Mouse (Mus musculus) lung, postnatal 14 days (tissue): ENCODE measurements around the gene Efemp2.

Experiments
- DNase-seq: peaks from one replicate; pipeline ENCODE4 v3.0.0; 2021

Efemp2 gene

GRCm38 (mm10) chr19:5455037-5455436 is 18.7 kb upstream of the Efemp2 start:
- no peak for DNase-seq

- no peak for DNase-seq
Observed at GRCm38 (mm10) chr19:5455568-5455967, 18.2 kb upstream of the Efemp2 start.

DNA sequence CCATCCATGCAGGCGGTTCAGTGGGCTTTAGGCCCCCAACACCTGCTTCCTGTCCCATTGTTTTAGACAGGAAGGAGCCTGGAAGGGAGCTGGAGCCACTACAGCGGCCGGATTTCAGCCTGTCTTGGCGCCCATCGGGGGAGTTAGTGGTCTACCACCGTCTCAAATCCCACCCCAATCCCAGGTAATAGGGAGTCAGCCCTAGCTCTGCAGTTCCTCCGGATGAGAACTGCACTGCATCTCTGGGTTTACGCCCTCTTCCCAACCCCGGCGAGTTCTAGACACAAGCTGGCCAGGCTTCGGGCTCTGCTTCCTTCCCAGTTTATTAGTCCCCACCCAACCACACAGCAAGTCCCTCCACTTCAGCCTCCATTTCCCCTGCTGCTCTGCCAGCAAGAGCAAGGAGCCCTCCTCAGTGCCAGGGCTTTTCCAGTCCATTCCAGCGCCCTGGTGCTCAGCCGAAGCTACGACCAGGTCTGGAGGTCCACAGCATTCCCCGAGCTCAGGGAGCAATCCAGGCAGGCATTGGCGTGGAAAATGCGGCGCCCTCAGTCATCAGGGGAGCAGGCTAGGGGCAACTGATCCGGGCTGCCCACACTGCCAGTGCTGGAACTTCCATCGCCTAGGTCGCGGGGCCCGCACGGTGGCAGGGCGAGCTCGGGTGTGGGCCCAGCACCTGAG is 17.4 kb upstream of the Efemp2 start:
- DNase-seq: peak; percentile 53

- DNase-seq: peak; percentile 96
Observed at GRCm38 (mm10) chr19:5456922-5457745, 16.6 kb upstream of the Efemp2 start.

DNA sequence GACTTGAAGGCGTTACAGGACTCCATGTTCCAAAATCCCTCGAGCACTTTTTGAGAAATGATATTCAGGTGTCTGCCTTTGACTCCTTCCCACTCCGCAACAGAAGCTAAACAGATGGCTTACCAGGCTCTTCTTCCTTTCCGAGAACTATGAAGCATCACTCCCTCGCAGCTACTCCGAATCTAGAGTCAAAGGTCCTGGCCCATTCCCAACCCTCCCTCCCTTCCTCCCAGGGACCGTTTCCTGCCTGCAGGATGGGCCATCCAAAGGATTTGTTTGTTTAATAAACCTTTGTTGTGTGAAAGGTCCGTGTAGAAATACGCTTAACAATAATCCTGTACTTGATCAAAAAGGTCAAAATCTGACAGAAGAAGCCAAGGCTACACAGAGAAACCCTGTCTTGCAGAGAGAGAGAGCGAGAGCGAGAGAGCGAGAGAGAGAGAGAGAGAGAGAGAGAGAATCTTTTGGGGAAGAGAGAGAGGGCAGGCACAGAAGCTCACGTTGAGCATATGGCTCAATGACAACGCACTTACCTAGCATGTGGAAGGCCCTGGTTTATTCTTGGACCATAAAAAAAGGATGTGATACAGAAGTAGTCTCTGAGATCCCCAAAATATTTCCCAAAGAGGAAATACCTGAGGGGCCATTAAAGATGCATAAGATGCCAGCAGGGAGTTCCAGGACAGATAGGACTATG is 15.9 kb upstream of the Efemp2 start, which contains the start of gene Ccdc85b:
TSS of gene Ccdc85b (minus strand) at position 149 of the 697 bp plus-strand sequence.
- DNase-seq: peak; percentile 50

GRCm38 (mm10) chr19:5459019-5459418 is 14.7 kb upstream of the Efemp2 start:
- DNase-seq: no peak

DNA sequence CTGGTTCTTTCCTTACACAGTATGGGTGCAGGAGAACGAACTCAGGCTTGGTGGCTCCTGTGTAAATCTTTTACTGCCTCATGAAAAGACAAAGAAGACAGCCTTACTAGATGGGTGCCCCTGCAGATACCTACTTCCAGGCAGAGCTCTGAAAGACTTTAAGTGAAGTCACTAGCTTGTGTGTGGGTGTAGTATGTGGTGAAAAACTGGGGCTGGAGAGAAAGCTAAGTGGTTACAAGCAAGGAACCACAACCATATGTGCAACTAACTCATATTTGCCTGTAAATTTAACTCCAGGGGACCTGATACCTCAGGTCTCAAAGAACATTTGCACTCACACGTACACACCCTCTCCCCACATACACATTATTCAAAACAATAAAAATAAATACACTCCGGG is 13.9 kb upstream of the Efemp2 start:
- DNase-seq: no peak

DNA sequence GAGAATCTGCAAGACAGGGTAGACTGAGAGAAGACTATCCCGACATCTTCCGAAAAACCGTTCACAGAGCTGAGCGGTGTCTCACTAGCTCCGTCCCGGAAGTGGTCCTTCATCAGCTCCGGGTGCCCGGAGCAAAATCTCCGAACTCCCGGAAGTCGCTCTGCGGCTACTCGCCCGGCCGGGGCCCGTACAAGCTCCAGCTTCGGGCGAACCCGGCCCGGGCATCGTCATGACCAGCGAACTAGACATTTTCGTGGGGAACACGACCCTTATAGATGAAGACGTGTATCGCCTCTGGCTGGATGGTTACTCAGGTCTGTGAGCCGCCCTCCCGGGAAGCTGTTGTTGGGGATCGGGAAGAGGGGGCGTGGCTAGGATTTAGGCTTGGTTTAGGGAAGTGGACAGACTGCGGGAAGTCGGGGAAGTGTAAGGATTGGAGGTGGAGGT is 13.3 kb upstream of the Efemp2 start, which contains the start of gene Fibp:
TSS of gene Fibp (plus strand) at position 151 of the 447 bp plus-strand sequence.
- peak; percentile 87 for DNase-seq

DNA sequence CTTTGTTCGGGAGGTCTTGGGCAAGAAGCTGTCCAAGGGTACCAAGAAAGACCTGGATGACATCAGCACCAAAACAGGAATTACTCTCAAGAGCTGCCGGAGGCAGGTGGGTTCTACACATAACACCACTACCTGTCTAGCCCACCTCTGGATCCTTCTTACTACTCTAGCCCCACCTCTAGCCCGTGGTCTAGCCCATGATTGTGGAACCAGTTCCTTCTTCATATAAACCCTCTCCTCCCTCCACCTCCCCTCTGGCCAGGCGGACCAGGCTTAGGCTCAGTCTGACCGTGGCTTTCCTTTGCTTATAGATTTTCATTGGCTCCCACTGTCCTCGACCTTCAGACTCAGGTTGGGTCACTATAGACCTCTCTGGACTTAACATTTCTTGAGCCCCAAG is 12.3 kb upstream of the Efemp2 start:
- no peak for DNase-seq

DNA sequence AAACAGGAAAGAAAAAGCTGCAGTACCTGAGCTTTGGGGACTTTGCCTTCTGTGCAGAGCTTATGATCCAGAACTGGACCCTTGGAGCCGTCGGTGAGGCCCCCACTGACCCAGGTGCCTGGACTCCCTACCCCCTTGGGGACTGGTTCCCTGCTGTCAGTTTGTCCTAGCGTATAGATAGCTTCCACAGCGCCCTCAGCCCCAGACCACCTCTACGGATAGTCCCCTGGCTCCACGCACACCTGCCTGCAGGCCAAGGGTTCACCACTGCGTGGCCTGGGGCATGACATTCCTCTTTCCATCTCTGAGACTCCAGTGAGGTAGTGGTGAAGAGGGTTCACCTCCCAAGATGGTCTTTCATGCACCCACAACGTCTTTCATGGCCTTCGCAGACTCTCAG is 10.5 kb upstream of the Efemp2 start:
- no peak for DNase-seq

- peak; percentile 73 for DNase-seq
Observed at GRCm38 (mm10) chr19:5463791-5464562, 9.8 kb upstream of the Efemp2 start.

- DNase-seq: no peak
Observed at GRCm38 (mm10) chr19:5465037-5465436, 8.7 kb upstream of the Efemp2 start.

DNA sequence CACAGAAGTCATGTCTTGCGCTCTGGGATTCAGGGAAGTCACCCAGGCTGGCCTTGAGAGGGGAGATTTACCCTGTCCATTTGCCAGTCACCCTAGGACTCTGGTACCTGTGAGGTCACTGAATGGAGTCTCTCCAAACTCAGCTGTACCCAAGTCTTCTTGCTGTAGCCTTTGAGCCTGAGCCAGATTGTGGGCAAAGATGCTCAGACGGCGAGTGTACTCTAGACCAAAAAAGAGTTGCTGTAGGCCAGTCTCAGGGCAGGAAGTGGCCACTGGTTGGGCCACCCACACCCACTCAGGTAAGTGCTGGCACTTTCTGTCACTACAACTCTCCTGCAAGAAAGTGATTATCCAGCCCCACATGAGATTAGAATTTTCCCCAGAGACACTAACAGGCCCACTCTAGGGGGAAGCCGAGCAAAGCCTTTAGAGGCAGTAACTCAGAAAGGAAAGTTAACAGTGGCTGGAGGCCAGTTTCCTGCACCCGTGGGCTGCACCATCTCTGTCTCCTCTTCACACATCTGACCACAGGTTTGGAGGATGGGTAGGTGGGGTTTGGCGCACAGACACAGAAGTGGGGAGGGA is 6.7 kb upstream of the Efemp2 start:
- DNase-seq: no peak

GRCm38 (mm10) chr19:5468374-5468773 is 5.4 kb upstream of the Efemp2 start, which contains the start of gene Ctsw:
Gene Ctsw, minus strand, starts transcription at chr19:5468507.
- no peak for DNase-seq

DNA sequence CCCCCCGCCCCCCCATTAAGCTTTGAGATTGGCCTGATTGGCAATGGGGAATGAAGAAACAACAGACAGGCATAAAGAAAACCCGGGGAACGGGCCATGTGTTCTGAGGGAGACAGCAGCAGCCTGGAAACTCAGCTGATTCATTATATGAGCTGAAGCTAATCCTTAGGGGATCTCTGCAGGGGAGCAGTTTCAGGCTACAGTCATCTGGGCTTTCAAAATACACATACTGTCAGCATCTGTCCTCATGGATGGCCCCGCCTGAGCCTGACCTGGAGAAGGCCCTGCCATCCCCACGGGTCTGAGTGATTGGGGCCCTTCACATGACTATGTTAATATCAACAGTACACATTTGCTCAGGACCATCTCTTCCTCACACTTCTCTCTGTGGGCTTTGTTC is 1.9 kb upstream of the Efemp2 start:
- no peak for DNase-seq

DNA sequence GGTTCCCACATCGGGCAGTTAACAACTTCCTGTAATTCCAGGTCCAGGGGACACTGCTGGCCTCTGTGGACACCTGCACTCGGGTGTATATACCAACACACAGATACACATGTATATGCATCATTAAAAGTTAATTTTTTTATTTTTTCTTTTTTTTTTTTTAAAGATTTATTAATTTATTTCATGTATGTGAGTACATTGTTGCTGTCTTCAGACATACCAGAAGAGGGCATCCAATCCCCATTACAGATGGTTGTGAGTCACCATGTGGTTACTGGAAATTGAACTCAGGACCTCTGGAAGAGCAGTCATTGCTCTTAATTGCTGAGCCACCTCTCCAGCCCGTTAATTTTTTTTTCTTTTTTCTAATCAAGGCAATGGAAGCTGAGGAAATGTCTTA is 897 bp upstream of the Efemp2 start:
- no peak for DNase-seq

GRCm38 (mm10) chr19:5474281-5475068 is 721 bp downstream of the Efemp2 start:
- DNase-seq: peak; percentile 53

DNA sequence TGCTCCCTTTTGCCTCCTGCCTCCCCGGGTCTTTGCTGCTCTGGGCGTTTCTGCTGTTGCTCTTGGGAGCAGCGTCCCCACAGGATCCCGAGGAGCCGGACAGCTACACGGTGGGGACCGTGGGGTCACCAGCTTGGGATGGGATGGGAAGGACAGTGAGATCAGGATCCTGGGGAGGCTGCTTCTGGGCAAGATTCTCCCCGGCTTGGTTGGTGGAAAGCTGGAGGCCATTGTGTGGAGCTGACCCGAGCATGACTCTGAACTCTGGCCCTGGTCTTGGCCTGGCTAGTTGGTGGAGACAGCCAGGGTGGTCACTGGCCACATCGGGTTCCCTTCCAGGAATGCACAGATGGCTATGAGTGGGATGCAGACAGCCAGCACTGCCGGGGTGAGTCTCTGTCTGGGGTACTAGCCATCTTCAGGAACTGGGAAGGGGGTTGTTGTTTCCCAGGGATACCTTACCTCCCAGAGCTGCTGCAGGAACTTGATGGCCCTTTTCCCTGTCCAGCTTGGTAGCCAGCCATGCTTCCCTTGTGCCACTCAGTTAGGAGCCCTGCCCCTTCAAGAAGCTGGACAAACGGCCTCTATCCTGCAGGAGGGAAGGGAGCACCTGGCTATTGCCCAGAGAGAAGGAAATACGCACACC is 1.4 kb downstream of the Efemp2 start:
- no peak for DNase-seq

GRCm38 (mm10) chr19:5477004-5477667 is 3.4 kb downstream of the Efemp2 start:
- DNase-seq: no peak

- DNase-seq: no peak
Observed at GRCm38 (mm10) chr19:5477668-5478300, 4.0 kb downstream of the Efemp2 start.
